Mouse (Mus musculus): ENCODE data around the gene Pald1.

DNA sequence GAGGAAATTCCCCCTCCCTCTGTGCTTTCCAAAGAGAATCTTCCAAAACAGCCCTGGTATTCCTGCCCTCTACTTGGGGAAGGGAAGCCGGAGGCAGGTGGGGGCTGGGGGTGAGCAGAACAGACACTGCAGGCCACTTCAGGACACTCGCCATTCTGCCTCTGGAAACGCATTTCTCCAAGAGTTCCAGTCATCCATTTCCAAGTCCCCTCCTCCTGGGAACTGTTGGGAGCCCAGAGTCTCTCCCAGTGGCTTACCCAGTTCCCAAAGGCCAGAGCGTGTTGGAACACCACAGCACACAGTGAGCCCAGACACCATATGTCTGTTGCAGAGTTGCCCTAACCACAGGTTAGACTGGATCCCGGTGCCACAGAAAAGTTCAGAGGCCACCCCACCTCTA is 4.6 kb downstream of the Pald1 start:
- TF ChIP-seq POLR2A (IDR thresholded peaks at IDR 0.05; ENCODE audit: borderline replicate concordance, extremely low read depth, insufficient read depth, insufficient read length, poor library complexity, severe bottlenecking) (no peak), CTCF (IDR thresholded peaks at IDR 0.05; ENCODE audit: borderline replicate concordance, extremely low read depth, insufficient read depth, insufficient read length) (no peak)

Measured in brain, embryonic 14.5 days (tissue).